Mouse (Mus musculus): ENCODE data around the gene Naxe.

DNA sequence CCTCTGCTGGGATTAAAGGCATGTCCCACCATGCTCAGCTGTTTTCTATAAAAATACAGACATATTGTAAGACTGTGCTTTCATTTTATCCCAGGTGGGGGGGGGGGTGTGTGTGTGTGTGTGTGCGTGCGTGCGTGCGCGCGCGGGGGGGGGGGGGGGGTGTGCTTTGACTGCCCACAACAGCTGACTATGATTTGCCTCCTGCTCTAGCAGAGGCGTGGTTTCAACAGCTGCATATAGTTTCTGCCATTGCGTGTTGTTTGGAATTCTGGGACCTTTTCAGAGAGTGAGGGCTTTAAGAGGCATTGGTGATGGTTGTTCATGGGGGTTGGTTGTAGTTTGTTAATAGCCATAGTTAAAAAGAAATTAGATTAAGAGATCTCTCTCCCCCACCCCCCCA lies 27.2 kb upstream of the Naxe start:
- TF ChIP-seq CTCF (IDR thresholded peaks at IDR 0.05; ENCODE audit: borderline replicate concordance, extremely low read depth, insufficient read depth, insufficient read length) (no peak), POLR2A (IDR thresholded peaks at IDR 0.05; ENCODE audit: borderline replicate concordance, extremely low read depth, insufficient read depth, insufficient read length, poor library complexity, severe bottlenecking) (no peak)
